Mouse (Mus musculus): ENCODE measurements around the gene Rngtt. TPM values are rescaled to one million over a fixed set of nuclear protein-coding genes. Genes with fewer than 3 reads are reported as not detected.
"Not testable (repeated sequence)": the region's sequence is repeated elsewhere in the genome, so short reads cannot be mapped to it uniquely, and the experiment has no call there.

Gene Rngtt
- polyA plus RNA-seq, 1 experiment from 2014 or later: 14.9 TPM

GRCm38 (mm10) chr4:33450356-33450755 is 140.2 kb downstream of the Rngtt start:
- H3K4me3 ChIP-seq; H3K36me3 ChIP-seq; H3K27ac ChIP-seq (replicated peaks); H3K9me3 ChIP-seq; H3K4me2 ChIP-seq; H3K4me1 ChIP-seq; H3K9ac ChIP-seq; ATAC-seq (ENCODE audit: extremely low read depth, insufficient number of reproducible peaks, low FRiP score, low TSS enrichment); H3K27me3 ChIP-seq (replicated peaks): not testable (repeated sequence)
- WGBS: 75% methylated on average over 8 of the region's 8 CpGs

- no peak overlapping the region for H3K9ac ChIP-seq
- no peak for ATAC-seq (ENCODE audit: extremely low read depth, insufficient number of reproducible peaks, low FRiP score, low TSS enrichment)
- H3K4me2 ChIP-seq: no peak overlapping the region
- 81% methylated on average over 3 of the region's 3 CpGs for WGBS
- H3K4me1 ChIP-seq: no peaks in the 10 kb centered on the region
- H3K4me3 ChIP-seq: no peak overlapping the region
- H3K27ac ChIP-seq (replicated peaks): no peak overlapping the region
- H3K27me3 ChIP-seq (replicated peaks): no peaks in the 10 kb centered on the region
- H3K9me3 ChIP-seq: peaks cover 3% of the 10 kb centered on the region; the same call in 1 of the 2 replicates
- H3K36me3 ChIP-seq: peaks cover 8% of the 10 kb centered on the region
Observed at GRCm38 (mm10) chr4:33459851-33460250, 149.7 kb downstream of the Rngtt start.

DNA sequence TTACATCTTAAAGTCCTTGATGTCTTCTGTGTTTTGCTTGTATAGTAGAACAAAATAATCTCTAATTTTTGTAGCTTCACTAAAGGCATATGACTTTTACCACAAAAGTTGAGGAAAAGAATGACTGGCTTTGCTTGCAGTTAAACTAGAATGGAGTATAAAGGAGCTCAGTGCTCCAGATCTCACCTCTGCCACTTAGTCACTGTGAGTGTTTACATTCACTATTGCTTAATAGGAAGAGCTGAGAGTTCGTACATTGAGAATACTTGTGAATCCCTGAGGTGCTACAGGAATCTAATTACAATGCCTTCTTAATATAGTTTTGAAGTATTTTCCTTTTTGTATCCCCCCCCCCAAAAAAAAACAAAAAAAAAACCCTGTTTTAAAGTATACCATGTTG is 154.3 kb downstream of the Rngtt start:
- H3K9ac ChIP-seq: no peak overlapping the region
- ATAC-seq (ENCODE audit: extremely low read depth, insufficient number of reproducible peaks, low FRiP score, low TSS enrichment): no peak
- H3K4me3 ChIP-seq: no peak overlapping the region
- no peaks in the 10 kb centered on the region for H3K27me3 ChIP-seq (replicated peaks)
- H3K4me2 ChIP-seq: no peak overlapping the region
- H3K27ac ChIP-seq (replicated peaks): no peak overlapping the region
- H3K36me3 ChIP-seq: peaks cover 11% of the 10 kb centered on the region; the same call in 1 of the 2 replicates
- H3K4me1 ChIP-seq: peaks cover 10% of the 10 kb centered on the region
- no peaks in the 10 kb centered on the region for H3K9me3 ChIP-seq
- WGBS: 85% methylated on average over 1 of the region's 1 CpGs

GRCm38 (mm10) chr4:33465871-33466270 is 155.8 kb downstream of the Rngtt start:
- no peaks in the 10 kb centered on the region for H3K27me3 ChIP-seq (replicated peaks)
- H3K4me1 ChIP-seq: peaks cover 10% of the 10 kb centered on the region
- peak overlapping the region; percentile 52; the same call in 1 of the 2 replicates for H3K27ac ChIP-seq (replicated peaks)
- no peak for ATAC-seq (ENCODE audit: extremely low read depth, insufficient number of reproducible peaks, low FRiP score, low TSS enrichment)
- WGBS: 77% methylated on average over 3 of the region's 3 CpGs
- H3K36me3 ChIP-seq: peaks cover 11% of the 10 kb centered on the region; the same call in 1 of the 2 replicates
- no peak overlapping the region for H3K4me2 ChIP-seq
- no peak overlapping the region for H3K9ac ChIP-seq
- H3K4me3 ChIP-seq: no peak overlapping the region
- no peaks in the 10 kb centered on the region for H3K9me3 ChIP-seq

DNA sequence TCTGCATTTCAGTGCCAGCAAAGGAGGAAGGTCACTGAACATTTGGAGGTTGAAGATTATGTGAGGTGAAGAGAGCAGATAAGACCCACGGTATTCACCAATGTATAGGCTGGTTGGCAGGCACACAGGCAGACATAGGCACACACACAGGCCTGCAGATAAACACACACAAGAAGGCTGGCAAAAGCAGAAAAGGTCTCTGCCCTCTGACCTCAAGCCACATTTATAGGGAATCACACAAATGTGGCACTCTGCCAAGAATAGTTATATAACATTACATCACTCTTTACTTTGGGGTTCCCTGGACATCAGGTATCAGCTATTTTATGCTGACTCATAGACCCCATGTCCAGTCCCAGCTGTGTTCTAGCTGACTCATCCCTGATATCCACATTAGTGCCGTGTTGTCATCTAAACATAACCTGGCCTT is 156.9 kb downstream of the Rngtt start:
- H3K4me3 ChIP-seq: no peak overlapping the region
- no peaks in the 10 kb centered on the region for H3K9me3 ChIP-seq
- H3K27me3 ChIP-seq (replicated peaks): no peaks in the 10 kb centered on the region
- H3K4me2 ChIP-seq: peak overlapping the region; percentile 1; the same call in 1 of the 2 replicates
- H3K4me1 ChIP-seq: peaks cover 10% of the 10 kb centered on the region
- ATAC-seq (ENCODE audit: extremely low read depth, insufficient number of reproducible peaks, low FRiP score, low TSS enrichment): peak; percentile 76
- no peak overlapping the region for H3K9ac ChIP-seq
- 29% methylated on average over 2 of the region's 2 CpGs for WGBS
- peaks cover 10% of the 10 kb centered on the region; the same call in 1 of the 2 replicates for H3K36me3 ChIP-seq
- peak overlapping the region; percentile 52 for H3K27ac ChIP-seq (replicated peaks)

DNA sequence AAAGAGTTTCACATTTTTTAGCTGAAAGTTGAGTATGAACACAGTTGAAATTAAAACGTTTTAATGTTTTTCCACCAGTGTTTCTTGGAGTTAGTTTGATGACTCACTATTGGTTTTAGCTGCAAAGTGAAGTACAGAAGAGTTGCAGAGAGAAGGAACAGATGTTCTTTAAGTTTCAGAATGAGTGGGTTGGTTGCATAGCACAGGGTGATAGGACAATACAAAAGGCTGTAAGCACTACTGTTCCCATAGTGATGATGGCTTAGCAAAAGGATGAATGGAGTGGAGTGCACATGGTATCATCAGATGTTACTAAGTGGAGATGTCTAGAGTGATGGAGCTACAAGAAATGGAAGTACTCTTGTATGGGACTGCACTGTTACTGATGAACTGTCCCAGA is 157.5 kb downstream of the Rngtt start:
- no peak overlapping the region for H3K4me3 ChIP-seq
- no peak for ATAC-seq (ENCODE audit: extremely low read depth, insufficient number of reproducible peaks, low FRiP score, low TSS enrichment)
- H3K4me1 ChIP-seq: peaks cover 10% of the 10 kb centered on the region
- H3K27me3 ChIP-seq (replicated peaks): no peaks in the 10 kb centered on the region
- 47% methylated on average over 1 of the region's 1 CpGs for WGBS
- no peak overlapping the region for H3K4me2 ChIP-seq
- H3K9me3 ChIP-seq: no peaks in the 10 kb centered on the region
- H3K9ac ChIP-seq: no peak overlapping the region
- H3K36me3 ChIP-seq: peaks cover 6% of the 10 kb centered on the region; the same call in 1 of the 2 replicates
- H3K27ac ChIP-seq (replicated peaks): no peak overlapping the region; the same call in 1 of the 2 replicates

- H3K4me3 ChIP-seq: no peak overlapping the region
- H3K27me3 ChIP-seq (replicated peaks): no peaks in the 10 kb centered on the region
- peaks cover 6% of the 10 kb centered on the region; the same call in 1 of the 2 replicates for H3K36me3 ChIP-seq
- H3K9me3 ChIP-seq: no peaks in the 10 kb centered on the region
- WGBS: 89% methylated on average over 3 of the region's 3 CpGs
- no peak for ATAC-seq (ENCODE audit: extremely low read depth, insufficient number of reproducible peaks, low FRiP score, low TSS enrichment)
- peaks cover 10% of the 10 kb centered on the region for H3K4me1 ChIP-seq
- H3K9ac ChIP-seq: no peak overlapping the region
- H3K4me2 ChIP-seq: no peak overlapping the region
- H3K27ac ChIP-seq (replicated peaks): no peak overlapping the region
Observed at GRCm38 (mm10) chr4:33468151-33468550, 158.0 kb downstream of the Rngtt start.

GRCm38 (mm10) chr4:33470671-33471302 is 160.7 kb downstream of the Rngtt start:
- H3K27ac ChIP-seq (replicated peaks): no peak overlapping the region
- H3K9me3 ChIP-seq: no peaks in the 10 kb centered on the region
- H3K9ac ChIP-seq: no peak overlapping the region
- no peaks in the 10 kb centered on the region for H3K27me3 ChIP-seq (replicated peaks)
- no peak overlapping the region for H3K4me2 ChIP-seq
- 73% methylated on average over 1 of the region's 1 CpGs for WGBS
- H3K36me3 ChIP-seq: no peaks in the 10 kb centered on the region
- H3K4me1 ChIP-seq: peaks cover 10% of the 10 kb centered on the region
- H3K4me3 ChIP-seq: no peak overlapping the region
- no peak for ATAC-seq (ENCODE audit: extremely low read depth, insufficient number of reproducible peaks, low FRiP score, low TSS enrichment)

DNA sequence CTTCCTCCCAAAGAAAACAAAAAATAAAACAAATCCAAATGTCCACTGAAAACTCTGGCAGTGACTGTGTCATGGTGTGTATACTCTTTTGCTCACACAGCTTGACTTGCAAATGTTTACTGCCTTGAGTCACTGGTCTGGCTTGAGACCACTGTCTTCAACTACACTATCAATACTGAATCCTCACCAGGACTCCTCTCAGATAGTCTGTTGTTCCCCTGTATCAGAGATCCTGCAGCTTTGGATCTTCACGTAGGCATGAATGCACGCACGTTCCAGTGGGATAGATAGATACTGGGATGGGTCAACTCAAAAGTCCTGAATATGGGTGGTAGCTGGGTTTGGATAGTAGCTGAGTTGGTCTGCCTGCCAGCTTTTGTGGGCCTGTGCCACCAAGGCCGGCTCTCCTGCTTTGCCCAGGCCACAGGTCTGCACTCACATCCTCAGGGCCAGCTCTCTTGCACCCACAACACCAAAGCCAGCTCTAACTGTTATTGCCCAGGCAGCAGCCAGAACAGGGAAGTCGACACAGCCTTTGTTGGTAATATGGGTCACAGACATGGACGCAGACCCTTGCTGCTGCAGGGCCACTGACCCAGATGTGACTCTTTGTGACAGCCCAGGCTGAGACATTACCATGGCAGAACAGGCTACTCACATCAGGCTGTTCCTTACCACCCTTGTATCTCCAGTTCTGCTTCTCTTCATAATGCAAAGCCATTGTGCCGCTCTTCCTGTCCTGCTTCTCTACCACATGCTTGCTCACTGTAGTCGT is 168.1 kb downstream of the Rngtt start:
- Histone ChIP-seq H3K4me2 (no peak overlapping the region), H3K27me3 (replicated peaks) (no peaks in the 10 kb centered on the region), H3K4me3 (no peak overlapping the region), H3K9me3 (no peaks in the 10 kb centered on the region), H3K9ac (no peak overlapping the region), H3K4me1 (no peaks in the 10 kb centered on the region), H3K27ac (replicated peaks) (no peak overlapping the region), H3K36me3 (0 out of 2 replicates have a peak, but pooled peaks cover 3% of the 10 kb centered on the region)
- ATAC-seq (ENCODE audit: extremely low read depth, insufficient number of reproducible peaks, low FRiP score, low TSS enrichment): no peak
- 89% methylated on average over 8 of the region's 8 CpGs for WGBS

GRCm38 (mm10) chr4:33481721-33482120 is 171.6 kb downstream of the Rngtt start:
- H3K27me3 ChIP-seq (replicated peaks): no peaks in the 10 kb centered on the region
- no peaks in the 10 kb centered on the region for H3K4me1 ChIP-seq
- ATAC-seq (ENCODE audit: extremely low read depth, insufficient number of reproducible peaks, low FRiP score, low TSS enrichment): no peak
- no peak overlapping the region for H3K9ac ChIP-seq
- 0 out of 2 replicates have a peak, but pooled peaks cover 3% of the 10 kb centered on the region for H3K36me3 ChIP-seq
- H3K4me3 ChIP-seq: no peak overlapping the region
- H3K4me2 ChIP-seq: no peak overlapping the region
- H3K27ac ChIP-seq (replicated peaks): no peak overlapping the region
- H3K9me3 ChIP-seq: no peaks in the 10 kb centered on the region

DNA sequence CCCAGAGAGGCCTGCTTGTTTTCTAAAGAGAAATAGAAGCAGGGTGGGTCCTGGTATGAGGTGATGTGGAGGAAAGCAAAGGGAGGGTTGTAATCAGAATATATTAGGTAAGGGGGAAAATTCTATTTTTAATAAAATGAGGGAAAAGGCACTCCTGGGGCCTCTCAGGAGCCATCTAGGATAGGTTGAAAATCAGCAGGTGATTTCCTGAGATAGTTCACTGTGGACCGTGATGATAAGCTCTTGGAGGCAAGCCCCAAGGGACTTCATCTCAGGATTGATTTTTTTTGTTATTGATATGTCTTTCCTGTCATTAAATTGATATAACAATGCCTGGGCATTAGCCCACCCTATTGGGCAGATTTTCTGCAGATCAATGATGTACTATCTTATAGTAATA is 175.9 kb downstream of the Rngtt start:
- Histone ChIP-seq H3K9me3 (no peaks in the 10 kb centered on the region), H3K4me3 (no peak overlapping the region), H3K4me1 (0 out of 2 replicates have a peak, but pooled peaks cover 3% of the 10 kb centered on the region), H3K4me2 (no peak overlapping the region), H3K36me3 (no peaks in the 10 kb centered on the region), H3K9ac (no peak overlapping the region), H3K27ac (replicated peaks) (no peak overlapping the region), H3K27me3 (replicated peaks) (no peaks in the 10 kb centered on the region)
- no peak for ATAC-seq (ENCODE audit: extremely low read depth, insufficient number of reproducible peaks, low FRiP score, low TSS enrichment)
- WGBS: 55% methylated on average over 1 of the region's 1 CpGs
